Mouse (Mus musculus) cerebellum, adult 2 months (tissue): ENCODE data around the gene Abraxas2. TPM values are rescaled to one million over a fixed set of nuclear protein-coding genes. Genes with fewer than 3 reads are reported as not detected.

Experiments used
- DNase-seq, 2 experiments: peaks; one replicate each; pipeline ENCODE4 v3.0.0; 2021
- H3K27ac ChIP-seq: fragments of 200-500 bp; 2 replicates; pipeline ENCODE4 v1.5.1; 2012; ENCODE audit warnings: low read length, control low read depth, inconsistent platforms; ENCODE audit not compliant: insufficient read depth
- H3K27me3 ChIP-seq: fragments of 200-500 bp; 2 replicates; pipeline ENCODE4 v1.6.1; 2012; ENCODE audit warnings: inconsistent platforms, mild to moderate bottlenecking, low read length, moderate library complexity; ENCODE audit not compliant: control insufficient read depth, insufficient read depth
- H3K4me1 ChIP-seq: fragments of 200-500 bp; 2 replicates; pipeline ENCODE4 v1.6.1; 2011; ENCODE audit warnings: low read length; ENCODE audit not compliant: control insufficient read depth, insufficient read depth
- H3K4me3 ChIP-seq: fragments of 200-500 bp; replicated peaks from 2 replicates; pipeline ENCODE3; 2011; ENCODE audit warnings: mild to moderate bottlenecking, low read depth, low read length, control low read depth; ENCODE audit not compliant: insufficient read depth
- CTCF ChIP-seq: fragments of 200-500 bp; IDR thresholded peaks from 2 replicates; pipeline ENCODE4 v1.5.1; 2011; ENCODE audit warnings: low read depth, mild to moderate bottlenecking, control low read depth, low read length, moderate library complexity, borderline replicate concordance; ENCODE audit not compliant: insufficient read depth
- POLR2A ChIP-seq: fragments of 200-500 bp; IDR thresholded peaks from 2 replicates; pipeline ENCODE4 v1.6.1; 2011; ENCODE audit warnings: low read length, control low read depth, borderline replicate concordance; ENCODE audit not compliant: insufficient read depth
- WGBS: fragments of 180-500 bp; shearing (Covaris S2); methylation state at CpG from one replicate; pipeline ENCODE4 v1.1.7; 2018; 5-methylcytosine and 5-hydroxymethylcytosine counted together
- polyA plus RNA-seq: library from polyadenylated mRNA; depleted of rRNA; stranded (reverse); fragments of >200 nt; gene quantifications from 2 replicates; pipeline ENCODE4 v1.2.3, GENCODE M21; 2012

The Abraxas2 gene
- polyA plus RNA-seq, 1 experiment, result 28.9 TPM

DNA sequence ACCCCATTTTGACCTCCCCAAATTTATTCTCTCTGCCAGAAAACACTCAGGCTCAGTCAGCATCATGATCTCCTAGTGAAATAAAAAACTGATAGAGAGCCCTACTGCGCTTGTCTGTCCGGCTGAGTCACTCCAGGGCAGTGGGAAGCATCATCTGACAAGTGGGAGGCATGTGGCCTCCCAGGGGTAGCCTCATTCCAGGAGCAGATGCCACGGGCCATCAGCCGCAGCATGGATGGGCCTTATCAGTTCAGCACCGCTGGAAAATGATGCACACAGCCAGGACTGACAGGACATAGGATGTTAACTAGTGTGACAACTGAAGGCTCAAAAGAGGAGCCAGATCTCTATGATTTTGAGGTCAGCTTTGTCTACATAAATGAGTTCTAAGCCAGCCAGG lies 17.7 kb upstream of the Abraxas2 start:
- Histone ChIP-seq H3K4me1 (no peaks in the 10 kb centered on the region), H3K4me3 (no peak overlapping the region), H3K27ac (no peak overlapping the region), H3K27me3 (no peaks in the 10 kb centered on the region)
- DNase-seq, result no peak
- TF ChIP-seq CTCF (no peak), POLR2A (no peak)
- WGBS, result 50% methylated on average over 5 of the region's 5 CpGs

DNA sequence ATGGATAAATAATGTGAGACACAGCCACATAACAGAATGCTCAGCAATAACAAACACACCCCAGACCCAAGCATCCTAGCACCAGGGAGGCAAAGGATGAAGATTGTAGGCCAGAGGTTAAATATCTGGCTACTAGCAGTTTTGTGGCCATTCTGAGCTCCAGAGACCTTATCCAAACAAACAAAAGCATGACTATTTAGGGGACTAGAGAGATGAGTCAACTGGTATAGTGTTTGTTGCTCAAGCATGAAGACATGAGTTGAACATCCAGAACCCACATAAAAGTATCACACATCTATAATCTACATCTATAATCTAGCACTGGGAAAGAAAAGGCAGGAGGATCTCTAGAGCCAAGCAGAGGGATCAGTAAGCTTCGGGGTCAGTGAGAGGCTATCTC lies 16.6 kb upstream of the Abraxas2 start:
- 97% methylated on average over 1 of the region's 1 CpGs for WGBS
- H3K4me3 ChIP-seq, result no peak overlapping the region
- H3K27ac ChIP-seq, result no peak overlapping the region
- TF ChIP-seq CTCF (no peak), POLR2A (no peak)
- H3K27me3 ChIP-seq, result no peaks in the 10 kb centered on the region
- no peak for DNase-seq
- no peaks in the 10 kb centered on the region for H3K4me1 ChIP-seq

DNA sequence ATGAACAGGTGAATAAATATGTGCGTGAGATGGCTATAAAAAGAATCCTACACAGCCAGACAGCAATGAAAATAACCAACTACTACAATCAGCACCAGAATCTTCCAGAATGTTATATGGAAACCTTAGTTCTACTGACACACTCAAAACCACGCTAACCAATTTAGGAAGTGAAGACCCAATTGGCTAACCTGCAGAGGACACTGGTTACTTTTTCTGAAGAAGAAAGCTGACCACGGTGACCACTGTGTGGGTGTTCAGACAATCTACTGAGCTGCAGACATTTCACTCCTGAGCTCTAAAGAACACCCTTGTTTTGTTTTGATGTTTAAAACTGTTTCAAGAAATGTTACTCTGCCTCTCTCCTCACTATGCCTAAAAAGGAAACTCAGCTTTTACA lies 15.9 kb upstream of the Abraxas2 start:
- H3K27me3 ChIP-seq, result no peaks in the 10 kb centered on the region
- 90% methylated on average over 3 of the region's 3 CpGs for WGBS
- no peak for TF ChIP-seq CTCF
- TF ChIP-seq POLR2A, result no peak

DNA sequence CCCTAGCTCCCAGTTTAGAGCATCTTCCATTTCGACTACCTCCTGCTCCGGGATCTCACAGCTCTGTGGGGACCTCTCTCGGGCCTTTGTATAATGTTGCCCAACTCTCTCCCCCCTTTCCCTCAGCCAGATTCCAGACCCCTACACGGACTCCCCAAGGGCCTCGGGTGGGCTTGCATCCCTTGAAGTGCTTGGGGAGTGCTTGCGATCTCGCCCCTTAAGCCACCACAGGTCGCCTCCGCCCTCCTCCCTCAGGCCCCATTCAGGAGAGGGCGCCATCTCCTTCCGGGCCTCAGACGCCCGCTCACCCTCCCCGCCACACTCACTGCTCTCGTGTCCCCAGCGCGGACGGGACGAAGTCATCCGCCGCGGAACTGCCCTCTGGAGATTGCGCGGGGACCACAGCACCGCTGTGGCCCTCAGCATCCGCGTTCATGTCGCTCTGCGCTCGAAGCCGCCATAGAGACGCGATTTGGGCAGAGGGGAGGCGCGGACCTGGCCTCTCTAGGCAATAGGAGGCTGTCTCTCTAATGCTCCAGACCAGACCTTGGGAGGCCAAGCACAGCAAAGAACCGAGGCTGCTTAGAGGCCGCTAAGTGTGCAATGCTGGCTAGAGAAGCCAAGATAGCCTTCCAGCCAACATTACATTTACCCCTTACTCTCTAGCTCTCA lies 6.7 kb upstream of the Abraxas2 start, which contains the start of gene Eef1akmt2:
Gene Eef1akmt2, minus strand, starts transcription at position 501 of the 672 bp plus-strand sequence.
- Histone ChIP-seq H3K4me1 (no peaks in the 10 kb centered on the region), H3K4me3 (peak within 1 kb of the TSS; percentile 77), H3K27me3 (no peaks in the 10 kb centered on the region), H3K27ac (peak within 1 kb of the TSS; percentile 88)
- under 1% methylated on average over 37 of the region's 37 CpGs for WGBS
- DNase-seq, result peak; percentile 88 to 90
- peak; percentile 72 for TF ChIP-seq POLR2A
- peak; percentile 31; the same call in 1 of the 2 replicates for TF ChIP-seq CTCF

More for the DNA sequence above, 15.9 kb upstream of the Abraxas2 start:
- Histone ChIP-seq H3K27ac (no peak overlapping the region), H3K4me1 (no peaks in the 10 kb centered on the region), H3K4me3 (no peak overlapping the region)
- DNase-seq, result no peak

- no peak overlapping the region for H3K4me3 ChIP-seq
- DNase-seq, result no peak
- H3K27me3 ChIP-seq, result no peaks in the 10 kb centered on the region
- no peaks in the 10 kb centered on the region for H3K4me1 ChIP-seq
- 36% methylated on average over 6 of the region's 6 CpGs for WGBS
- H3K27ac ChIP-seq, result no peak overlapping the region
- no peak for TF ChIP-seq CTCF
- TF ChIP-seq POLR2A, result no peak
These were observed 5.7 kb upstream of the Abraxas2 start for GRCm38 (mm10) chr7:132853361-132853760.

GRCm38 (mm10) chr7:132853946-132854345 lies 5.1 kb upstream of the Abraxas2 start:
- Histone ChIP-seq H3K4me3 (no peak overlapping the region), H3K27ac (no peak overlapping the region), H3K4me1 (no peaks in the 10 kb centered on the region), H3K27me3 (no peaks in the 10 kb centered on the region)
- WGBS, result 20% methylated on average over 4 of the region's 4 CpGs
- TF ChIP-seq POLR2A (no peak), CTCF (no peak)
- peak in 1 of 2 experiments; percentile 13 for DNase-seq

- WGBS, result 76% methylated on average over 1 of the region's 1 CpGs
- TF ChIP-seq CTCF, result no peak
- TF ChIP-seq POLR2A, result no peak
- H3K27me3 ChIP-seq, result no peaks in the 10 kb centered on the region
- no peak overlapping the region for H3K27ac ChIP-seq
- H3K4me1 ChIP-seq, result no peaks in the 10 kb centered on the region
- no peak overlapping the region for H3K4me3 ChIP-seq
- DNase-seq, result no peak
These were observed 2.9 kb upstream of the Abraxas2 start for GRCm38 (mm10) chr7:132856083-132856482.

DNA sequence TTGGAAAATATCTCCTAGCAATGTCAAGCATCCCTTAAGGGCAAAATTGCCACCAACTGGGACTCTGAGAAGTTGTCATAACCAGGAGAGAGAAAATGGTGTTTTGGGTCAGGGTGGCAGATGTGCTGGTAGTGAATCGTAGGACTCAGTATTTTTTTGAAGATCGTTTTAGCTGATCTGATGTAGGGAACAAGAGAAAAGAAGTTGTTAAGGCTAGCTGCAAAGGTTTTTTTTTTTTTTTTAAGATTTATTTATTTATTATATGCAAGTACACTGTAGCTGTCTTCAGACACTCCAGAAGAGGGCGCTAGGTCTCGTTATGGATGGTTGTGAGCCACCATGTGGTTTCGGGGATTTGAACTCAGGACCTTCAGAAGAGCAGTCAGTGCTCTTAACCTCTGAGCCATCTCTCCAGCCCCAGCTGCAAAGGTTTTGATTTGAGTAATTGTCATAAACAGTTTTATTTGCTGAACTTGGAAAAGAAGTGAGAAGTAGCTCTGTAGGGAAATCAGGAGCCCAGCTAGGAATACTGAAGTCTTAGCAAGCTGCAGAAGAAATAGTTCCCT lies 899 bp upstream of the Abraxas2 start:
- no peaks in the 10 kb centered on the region for H3K27me3 ChIP-seq
- TF ChIP-seq CTCF (0 out of 2 replicates have a peak, but pooled peaks have one; percentile 7), POLR2A (no peak)
- 62% methylated on average over 5 of the region's 5 CpGs for WGBS
- H3K4me3 ChIP-seq, result no peak overlapping the region
- no peak for DNase-seq
- no peaks in the 10 kb centered on the region for H3K4me1 ChIP-seq
- no peak overlapping the region for H3K27ac ChIP-seq
